Mouse (Mus musculus) spleen, adult 2 months (tissue): ENCODE data around the gene Tspoap1. TPM values are rescaled to one million over a fixed set of nuclear protein-coding genes. Genes with fewer than 3 reads are reported as not detected.

Source experiments
- DNase-seq, 2 experiments: peaks; one replicate each; pipeline versions ENCODE4 v3.0.0 to v3.0.0-alpha.2; 2012 to 2021; ENCODE audit warnings: low spot score in 2 of 2, low read depth in 1 of 2
- H3K27ac ChIP-seq: fragments of 200-500 bp; 2 replicates; pipeline ENCODE4 v1.5.1; 2012; ENCODE audit warnings: low read length, inconsistent platforms; ENCODE audit not compliant: insufficient read depth
- H3K27me3 ChIP-seq: fragments of 200-500 bp; 2 replicates; pipeline ENCODE4 v1.6.1; 2012; ENCODE audit warnings: mild to moderate bottlenecking, moderate library complexity, low read length, inconsistent platforms; ENCODE audit not compliant: control insufficient read depth, insufficient read depth
- H3K36me3 ChIP-seq: fragments of 200-500 bp; 2 replicates; pipeline ENCODE4 v1.6.1; 2012; ENCODE audit warnings: mild to moderate bottlenecking, low read length, inconsistent platforms; ENCODE audit not compliant: control insufficient read depth, insufficient read depth
- H3K4me1 ChIP-seq: fragments of 200-500 bp; 2 replicates; pipeline ENCODE4 v1.6.1; 2011; ENCODE audit warnings: inconsistent platforms; ENCODE audit not compliant: control insufficient read depth, insufficient read depth, insufficient read length
- H3K4me3 ChIP-seq: fragments of 200-500 bp; 2 replicates; pipeline ENCODE4 v1.5.1; 2011; ENCODE audit warnings: mild to moderate bottlenecking, inconsistent platforms; ENCODE audit not compliant: insufficient read depth, insufficient read length; ENCODE audit errors: extremely low read depth
- CTCF ChIP-seq: fragments of 200-500 bp; IDR thresholded peaks from 2 replicates; pipeline ENCODE4 v1.5.1; 2011; ENCODE audit warnings: mild to moderate bottlenecking, inconsistent platforms; ENCODE audit not compliant: insufficient read depth, insufficient read length, insufficient replicate concordance; ENCODE audit errors: extremely low read depth
- POLR2A ChIP-seq: fragments of 200-500 bp; IDR thresholded peaks from 2 replicates; pipeline ENCODE4 v1.6.1; 2011; ENCODE audit warnings: low read depth, low read length, inconsistent platforms
- WGBS: fragments of 180-500 bp; shearing (Covaris S2); methylation state at CpG from one replicate; pipeline ENCODE4 v1.1.7; 2018; 5-methylcytosine and 5-hydroxymethylcytosine counted together
- polyA plus RNA-seq: library from polyadenylated mRNA; depleted of rRNA; stranded (reverse); fragments of >200 nt; gene quantifications from 2 replicates; pipeline ENCODE4 v1.2.3, GENCODE M21; 2012

Tspoap1 gene
- polyA plus RNA-seq, 1 experiment: 6.2 TPM

- H3K4me1 ChIP-seq: no peaks in the 10 kb centered on the region; the same call in 1 of the 2 replicates
- no peak for DNase-seq
- no peak for TF ChIP-seq CTCF
- no peak for TF ChIP-seq POLR2A
- H3K4me3 ChIP-seq: no peak overlapping the region
- H3K27me3 ChIP-seq: no peaks in the 10 kb centered on the region
- WGBS: 72% methylated on average over 4 of the region's 4 CpGs
- no peak overlapping the region for H3K27ac ChIP-seq
- no peaks in the 10 kb centered on the region for H3K36me3 ChIP-seq
Measured at GRCm38 (mm10) chr11:87779392-87779791, 19.1 kb downstream of the Tspoap1 start.

- Histone ChIP-seq H3K36me3 (no peaks in the 10 kb centered on the region), H3K4me1 (no peaks in the 10 kb centered on the region; the same call in 1 of the 2 replicates), H3K27ac (no peak overlapping the region), H3K27me3 (no peaks in the 10 kb centered on the region), H3K4me3 (no peak overlapping the region)
- TF ChIP-seq POLR2A (no peak), CTCF (no peak)
- WGBS: 91% methylated on average over 8 of the region's 8 CpGs
- no peak for DNase-seq
Measured at GRCm38 (mm10) chr11:87780130-87780529, 19.8 kb downstream of the Tspoap1 start.

- no peak for DNase-seq
- Histone ChIP-seq H3K4me3 (no peak overlapping the region), H3K27me3 (no peaks in the 10 kb centered on the region), H3K27ac (no peak overlapping the region), H3K36me3 (no peaks in the 10 kb centered on the region), H3K4me1 (no peaks in the 10 kb centered on the region)
- TF ChIP-seq POLR2A (no peak), CTCF (no peak)
- 62% methylated on average over 6 of the region's 6 CpGs for WGBS
Measured at GRCm38 (mm10) chr11:87790088-87790487, 29.7 kb downstream of the Tspoap1 start.

GRCm38 (mm10) chr11:87793460-87793859, 33.1 kb downstream of the Tspoap1 start, which contains the start of gene Mpo:
TSS of gene Mpo (plus strand) at chr11:87793581.
- Histone ChIP-seq H3K36me3 (no peaks in the 10 kb centered on the region), H3K27ac (no peak within 1 kb of the TSS), H3K4me1 (no peaks in the 10 kb centered on the region), H3K4me3 (no peak within 1 kb of the TSS), H3K27me3 (no peaks in the 10 kb centered on the region)
- 30% methylated on average over 3 of the region's 3 CpGs for WGBS
- no peak for TF ChIP-seq CTCF
- TF ChIP-seq POLR2A: no peak
- no peak for DNase-seq

- 85% methylated on average over 22 of the region's 22 CpGs for WGBS
Measured at GRCm38 (mm10) chr11:87801711-87802275, 41.5 kb downstream of the Tspoap1 start.

GRCm38 (mm10) chr11:87802621-87803020, 42.3 kb downstream of the Tspoap1 start:
- TF ChIP-seq POLR2A: no peak
- peak; percentile 19; the same call in 1 of the 2 replicates for TF ChIP-seq CTCF
- no peak for DNase-seq
- Histone ChIP-seq H3K4me3 (no peak overlapping the region), H3K27me3 (no peaks in the 10 kb centered on the region), H3K4me1 (no peaks in the 10 kb centered on the region), H3K27ac (no peak overlapping the region), H3K36me3 (no peaks in the 10 kb centered on the region)
- WGBS: 80% methylated on average over 14 of the region's 14 CpGs

More at GRCm38 (mm10) chr11:87801711-87802275, 41.5 kb downstream of the Tspoap1 start:
- Histone ChIP-seq H3K27ac (no peak overlapping the region), H3K4me1 (no peaks in the 10 kb centered on the region), H3K4me3 (no peak overlapping the region), H3K27me3 (no peaks in the 10 kb centered on the region), H3K36me3 (no peaks in the 10 kb centered on the region)
- no peak for TF ChIP-seq CTCF
- no peak for TF ChIP-seq POLR2A
- DNase-seq: no peak

GRCm38 (mm10) chr11:87805448-87805847, 45.1 kb downstream of the Tspoap1 start:
- 87% methylated on average over 1 of the region's 1 CpGs for WGBS
- Histone ChIP-seq H3K36me3 (no peaks in the 10 kb centered on the region), H3K4me3 (no peak overlapping the region), H3K27ac (no peak overlapping the region), H3K27me3 (no peaks in the 10 kb centered on the region), H3K4me1 (peaks cover 5% of the 10 kb centered on the region; the same call in 1 of the 2 replicates)
- no peak for TF ChIP-seq CTCF
- no peak for TF ChIP-seq POLR2A
- DNase-seq: peak in 1 of 2 experiments; percentile 26
